Mouse (Mus musculus) thymus, adult 2 months (tissue): Measurements from ENCODE around the gene Cyp4f14. TPM values are rescaled to one million over a fixed set of nuclear protein-coding genes. Genes with fewer than 3 reads are reported as not detected.

Source experiments
- DNase-seq: peaks from one replicate; pipeline ENCODE4 v3.0.0; 2021
- H3K27ac ChIP-seq: fragments of 200-500 bp; 2 replicates; pipeline ENCODE4 v1.5.1; 2012; ENCODE audit warnings: low read length, control low read depth; ENCODE audit not compliant: control insufficient read depth, insufficient read depth
- H3K27me3 ChIP-seq: fragments of 200-500 bp; 2 replicates; pipeline ENCODE4 v1.6.1; 2012; ENCODE audit warnings: mild to moderate bottlenecking, low read length, moderate library complexity, mixed read lengths; ENCODE audit not compliant: control insufficient read depth, insufficient read depth
- H3K36me3 ChIP-seq: fragments of 200-500 bp; 2 replicates; pipeline ENCODE4 v1.6.1; 2012; ENCODE audit warnings: mild to moderate bottlenecking, low read length, moderate library complexity; ENCODE audit not compliant: control insufficient read depth, insufficient read depth
- H3K4me1 ChIP-seq: fragments of 200-500 bp; replicated peaks from 2 replicates; pipeline ENCODE4 v1.6.1; 2012; ENCODE audit warnings: low read length; ENCODE audit not compliant: control insufficient read depth, insufficient read depth
- H3K4me3 ChIP-seq: fragments of 200-500 bp; 2 replicates; pipeline ENCODE4 v1.5.1; 2012; ENCODE audit warnings: mild to moderate bottlenecking, low read length, control low read depth, moderate library complexity; ENCODE audit not compliant: control insufficient read depth, insufficient read depth
- CTCF ChIP-seq: fragments of 200-500 bp; IDR thresholded peaks from 2 replicates; pipeline ENCODE4 v1.5.1; 2012; ENCODE audit warnings: mild to moderate bottlenecking, control low read depth, low read length, moderate library complexity, borderline replicate concordance; ENCODE audit not compliant: control insufficient read depth, poor library complexity, insufficient read depth; ENCODE audit errors: extremely low read depth
- POLR2A ChIP-seq: fragments of 200-500 bp; IDR thresholded peaks from 2 replicates; pipeline ENCODE4 v1.6.1; 2012; ENCODE audit warnings: mild to moderate bottlenecking, low read length, control low read depth, moderate library complexity; ENCODE audit not compliant: control insufficient read depth, poor library complexity, insufficient read depth; ENCODE audit errors: extremely low read depth
- WGBS: fragments of 180-500 bp; shearing (Covaris S2); methylation state at CpG from one replicate; pipeline ENCODE4 v1.1.7; 2018; 5-methylcytosine and 5-hydroxymethylcytosine counted together
- polyA plus RNA-seq: library from polyadenylated mRNA; depleted of rRNA; stranded (reverse); fragments of >200 nt; gene quantifications from 2 replicates; pipeline ENCODE4 v1.2.3, GENCODE M21; 2012

Cyp4f14 gene
- polyA plus RNA-seq, 1 experiment: 0.23 TPM

DNA sequence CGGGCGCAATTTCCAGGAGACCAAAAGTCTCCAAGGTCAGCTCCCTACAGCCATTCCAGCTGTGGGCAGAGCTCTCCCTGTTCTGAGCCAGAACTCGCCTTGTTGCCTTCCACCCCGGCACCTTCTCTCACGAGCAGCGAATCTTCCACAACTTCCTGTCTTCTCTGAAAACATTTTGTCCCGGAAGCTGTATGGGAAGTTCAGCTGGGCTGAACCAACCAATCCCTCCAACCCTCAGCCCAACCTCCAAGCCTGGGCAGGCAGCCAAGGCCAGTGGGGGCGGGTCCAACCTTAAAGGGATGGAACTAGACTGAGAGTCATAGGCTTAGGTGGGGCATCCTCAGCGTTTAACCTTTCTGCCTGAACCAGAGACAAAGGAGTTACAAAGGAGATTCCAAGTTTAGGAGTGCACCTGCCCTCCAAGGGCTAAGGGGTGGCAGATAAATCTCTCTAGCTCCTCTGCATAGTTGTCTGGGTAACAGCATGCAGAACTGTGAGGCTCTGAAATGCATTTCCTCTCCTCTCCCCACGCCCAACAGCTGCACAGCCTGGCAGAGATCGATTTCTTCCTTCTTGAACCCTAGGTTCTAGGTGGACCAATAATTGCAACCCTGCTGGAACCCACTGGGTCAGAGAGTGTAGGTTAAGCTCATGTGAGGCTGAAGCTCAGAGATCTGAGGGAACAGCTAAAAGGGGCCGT, 30.2 kb upstream of the Cyp4f14 start, which contains the start of gene Cyp4f13:
TSS of gene Cyp4f13 (minus strand) at position 188 of the 700 bp plus-strand sequence.
- Histone ChIP-seq H3K4me1 (peaks cover 25% of the 10 kb centered on the region), H3K27me3 (no peaks in the 10 kb centered on the region), H3K4me3 (peak within 1 kb of the TSS; percentile 59), H3K27ac (peak within 1 kb of the TSS; percentile 86), H3K36me3 (no peaks in the 10 kb centered on the region)
- TF ChIP-seq CTCF: no peak
- peak; percentile 82 for TF ChIP-seq POLR2A
- DNase-seq: peak; percentile 94
- 4% methylated on average over 12 of the region's 12 CpGs for WGBS

DNA sequence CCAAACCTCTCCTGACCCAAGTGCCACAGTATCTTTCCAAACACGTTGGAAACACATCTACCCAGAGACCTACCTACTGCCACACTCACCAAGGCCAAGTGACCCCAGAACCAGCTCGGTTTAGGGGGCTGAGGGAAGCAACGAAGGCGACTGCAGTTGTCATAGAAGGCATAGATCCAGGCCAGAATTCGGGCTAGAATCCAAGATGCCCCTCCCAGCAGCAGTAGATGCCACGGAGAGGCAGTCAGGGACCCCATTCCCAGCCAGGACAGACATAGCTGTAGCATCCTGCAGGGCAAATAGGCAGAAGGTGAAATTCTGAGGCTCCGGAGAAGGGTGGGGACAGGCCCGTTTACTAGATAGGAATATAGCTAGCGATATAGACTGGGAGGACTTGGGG, 29.6 kb upstream of the Cyp4f14 start:
- 7% methylated on average over 9 of the region's 9 CpGs for WGBS
- Histone ChIP-seq H3K27ac (peak overlapping the region; percentile 84), H3K36me3 (no peaks in the 10 kb centered on the region), H3K27me3 (no peaks in the 10 kb centered on the region), H3K4me3 (peak overlapping the region; percentile 59), H3K4me1 (peaks cover 24% of the 10 kb centered on the region)
- TF ChIP-seq CTCF (no peak), POLR2A (no peak)
- DNase-seq: no peak

DNA sequence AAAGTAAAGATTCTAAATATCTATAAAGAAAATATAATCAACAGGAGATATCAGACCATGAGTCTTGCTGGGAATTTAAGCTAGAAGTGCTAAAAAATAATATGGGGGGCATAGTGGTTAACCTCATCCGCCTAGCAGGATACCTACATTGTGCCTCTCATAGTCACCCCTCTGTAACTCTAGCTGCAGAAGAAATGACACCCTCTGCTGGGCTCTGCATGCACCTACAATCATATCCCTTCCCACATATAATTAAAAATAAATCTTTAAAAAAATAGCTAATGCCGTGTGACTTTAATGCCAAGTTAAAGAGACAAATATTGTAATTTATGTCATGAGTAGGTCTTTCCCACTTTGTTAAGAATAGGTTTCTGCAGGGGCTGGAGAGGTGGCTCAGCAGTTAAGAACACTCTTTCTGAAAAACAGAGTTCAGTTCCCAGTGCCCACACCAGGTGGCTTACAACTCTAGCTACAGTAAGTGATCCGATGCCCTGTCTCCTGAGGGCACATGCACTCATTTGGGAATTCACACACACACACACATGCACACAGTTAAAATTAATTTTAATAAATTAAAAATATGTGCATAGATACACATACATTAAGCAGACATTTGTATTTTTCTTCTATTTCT, 27.4 kb upstream of the Cyp4f14 start:
- Histone ChIP-seq H3K4me3 (no peak overlapping the region), H3K36me3 (no peaks in the 10 kb centered on the region), H3K27me3 (no peaks in the 10 kb centered on the region), H3K4me1 (peaks cover 18% of the 10 kb centered on the region), H3K27ac (no peak overlapping the region)
- peak; percentile 16 for DNase-seq
- WGBS: 33% methylated on average over 3 of the region's 3 CpGs
- TF ChIP-seq POLR2A (no peak), CTCF (no peak)

DNA sequence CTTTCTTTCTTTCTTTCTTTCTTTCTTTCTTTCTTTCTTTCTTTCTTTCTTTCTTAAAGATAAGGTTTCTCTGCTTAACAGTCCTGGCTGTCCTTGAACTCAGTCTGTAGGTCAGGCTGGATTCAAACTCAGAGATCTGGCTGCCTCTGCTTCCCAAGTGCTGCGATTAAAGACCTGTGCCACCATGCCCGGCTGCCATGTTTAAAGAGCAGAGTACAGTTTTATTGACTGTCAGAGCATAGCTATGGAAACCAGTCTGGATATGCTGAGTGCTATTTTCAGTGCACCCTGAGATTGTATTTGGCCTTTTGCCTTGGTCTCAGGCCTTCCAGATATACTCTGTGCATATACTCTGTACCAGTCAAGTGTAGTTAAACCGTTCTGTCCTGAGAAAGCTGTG, 26.5 kb upstream of the Cyp4f14 start:
- DNase-seq: no peak
- Histone ChIP-seq H3K27ac (no peak overlapping the region), H3K4me1 (peaks cover 18% of the 10 kb centered on the region), H3K36me3 (no peaks in the 10 kb centered on the region), H3K27me3 (no peaks in the 10 kb centered on the region), H3K4me3 (no peak overlapping the region)
- over 99% methylated on average over 3 of the region's 3 CpGs for WGBS
- no peak for TF ChIP-seq CTCF
- TF ChIP-seq POLR2A: no peak

DNA sequence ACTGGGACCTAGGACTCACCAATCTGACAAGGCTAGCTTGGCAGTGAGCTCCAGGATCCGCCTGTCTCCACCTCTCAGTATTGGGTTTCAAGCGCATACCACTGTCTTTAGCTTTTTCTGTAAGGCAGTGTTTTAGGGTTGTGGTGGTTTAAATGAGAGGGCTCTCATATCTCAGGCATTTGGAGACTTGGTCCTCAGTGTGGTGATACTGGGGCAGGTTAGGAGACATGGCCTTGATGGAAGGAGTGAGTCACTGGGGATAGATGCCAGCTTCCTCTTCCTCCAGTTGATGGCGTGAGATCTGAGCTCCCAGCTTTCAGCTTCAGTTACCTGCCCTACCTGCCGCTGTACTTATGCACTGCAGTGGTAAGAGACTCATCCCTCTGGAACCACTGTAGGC, 22.7 kb upstream of the Cyp4f14 start:
- H3K4me3 ChIP-seq: no peak overlapping the region
- DNase-seq: no peak
- no peaks in the 10 kb centered on the region for H3K27me3 ChIP-seq
- no peaks in the 10 kb centered on the region for H3K36me3 ChIP-seq
- 95% methylated on average over 4 of the region's 4 CpGs for WGBS
- TF ChIP-seq CTCF: no peak
- TF ChIP-seq POLR2A: no peak
- no peak overlapping the region for H3K27ac ChIP-seq
- H3K4me1 ChIP-seq: no peaks in the 10 kb centered on the region

DNA sequence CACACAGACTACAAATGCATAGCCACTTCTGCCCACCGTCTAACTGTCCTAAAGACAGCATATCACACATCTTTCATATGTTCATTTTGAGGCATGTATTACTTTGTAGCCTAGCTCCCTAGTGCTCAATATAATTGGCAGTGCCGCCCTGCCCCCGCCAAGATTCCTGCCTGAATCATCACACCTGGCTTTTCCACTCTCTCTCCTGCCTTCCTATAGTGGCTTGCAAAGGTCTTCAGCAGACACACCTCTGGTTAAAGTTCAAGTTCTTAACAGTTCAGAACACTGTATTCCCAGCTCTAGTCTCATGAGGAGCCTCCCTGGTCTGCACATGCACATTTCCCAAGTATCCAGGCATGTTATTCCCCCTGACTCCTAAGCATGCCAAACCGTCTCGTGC, 10.7 kb upstream of the Cyp4f14 start:
- Histone ChIP-seq H3K27ac (no peak overlapping the region), H3K36me3 (no peaks in the 10 kb centered on the region), H3K4me3 (no peak overlapping the region), H3K4me1 (peaks cover 7% of the 10 kb centered on the region), H3K27me3 (no peaks in the 10 kb centered on the region)
- TF ChIP-seq POLR2A (no peak), CTCF (no peak)
- WGBS: 96% methylated on average over 5 of the region's 5 CpGs
- DNase-seq: no peak

DNA sequence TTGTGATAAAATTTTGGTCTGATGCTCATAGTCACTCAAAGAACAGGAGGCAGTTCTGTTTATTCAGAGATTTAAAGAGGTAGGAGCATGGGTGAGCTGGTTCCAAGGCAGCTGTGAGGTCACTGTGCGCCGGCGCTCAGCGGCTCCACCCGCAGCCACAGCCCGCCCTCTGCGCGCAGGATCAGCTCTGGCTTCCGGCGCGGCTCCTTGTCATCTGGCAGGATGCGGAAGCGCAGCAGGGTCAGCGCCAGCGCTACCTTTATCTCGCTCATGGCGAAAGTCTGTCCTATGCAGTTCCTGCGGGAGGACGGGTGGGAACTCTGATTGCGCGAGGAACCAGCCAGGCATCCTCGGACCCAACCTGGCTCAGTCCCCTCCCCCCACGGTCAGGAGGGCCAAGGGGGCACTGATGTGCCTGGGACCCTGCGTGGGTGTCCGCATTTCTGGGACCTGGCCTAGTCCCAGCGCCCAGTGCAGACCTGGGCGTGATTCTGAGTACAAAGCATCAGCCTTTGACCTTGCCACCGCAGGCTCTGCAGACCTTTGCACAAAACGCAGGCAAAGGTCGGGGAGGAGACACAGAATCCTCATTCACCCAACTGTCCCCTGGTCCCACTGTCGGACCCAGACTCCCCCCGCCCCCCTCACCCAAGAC, 7.6 kb upstream of the Cyp4f14 start:
- H3K27ac ChIP-seq: no peak overlapping the region
- TF ChIP-seq POLR2A: peak; percentile 73
- 0 out of 2 replicates have a peak, but pooled peaks have one; percentile 16 for TF ChIP-seq CTCF

More for the DNA sequence above, 7.6 kb upstream of the Cyp4f14 start:
- no peaks in the 10 kb centered on the region for H3K36me3 ChIP-seq
- peak; percentile 66 for DNase-seq
- H3K4me3 ChIP-seq: peak overlapping the region; percentile 72
- peaks cover 7% of the 10 kb centered on the region for H3K4me1 ChIP-seq
- 25% methylated on average over 32 of the region's 32 CpGs for WGBS
- no peaks in the 10 kb centered on the region for H3K27me3 ChIP-seq
